Mouse (Mus musculus) midbrain, embryonic 16.5 days (tissue): ENCODE results near the gene Hamp. TPM values are rescaled to one million over a fixed set of nuclear protein-coding genes. Genes with fewer than 3 reads are reported as not detected.
"Not testable (repeated sequence)": the region's sequence is repeated elsewhere in the genome, so short reads cannot be mapped to it uniquely, and the experiment has no call there.

Experiments used
- ATAC-seq: fragments of 200-750 bp; cut with Nextera tagmentation; 2 replicates; pipeline ENCODE4 v1.8.0; 2017; ENCODE audit warnings: moderate TSS enrichment
- H3K27ac ChIP-seq: fragments of 300-500 bp; sonication (generic); 2 replicates; pipeline ENCODE4 v1.5.1; 2014; ENCODE audit warnings: mild to moderate bottlenecking, low read length, mixed read lengths
- H3K27me3 ChIP-seq: fragments of 300-500 bp; sonication (generic); 2 replicates; pipeline ENCODE4 v1.6.1; 2014; ENCODE audit warnings: low read depth, low read length, mixed read lengths; ENCODE audit not compliant: control insufficient read depth, insufficient read depth
- H3K36me3 ChIP-seq: fragments of 300-500 bp; sonication (generic); 2 replicates; pipeline ENCODE4 v1.6.1; 2014; ENCODE audit warnings: mild to moderate bottlenecking, low read length, moderate library complexity, mixed read lengths; ENCODE audit not compliant: control insufficient read depth, insufficient read depth
- H3K4me1 ChIP-seq: fragments of 300-500 bp; sonication (generic); 2 replicates; pipeline ENCODE4 v1.6.1; 2014; ENCODE audit warnings: mild to moderate bottlenecking, low read length, mixed read lengths; ENCODE audit not compliant: control insufficient read depth, insufficient read depth
- H3K4me2 ChIP-seq: fragments of 300-500 bp; sonication (generic); 2 replicates; pipeline ENCODE4 v1.6.1; 2014; ENCODE audit warnings: mild to moderate bottlenecking, low read length, mixed read lengths
- H3K4me3 ChIP-seq: fragments of 300-500 bp; sonication (generic); 2 replicates; pipeline ENCODE4 v1.5.1; 2014; ENCODE audit warnings: low read depth, mild to moderate bottlenecking, low read length, moderate library complexity, mixed read lengths
- H3K9ac ChIP-seq: fragments of 300-500 bp; sonication (generic); 2 replicates; pipeline ENCODE4 v1.6.1; 2014; ENCODE audit warnings: low read depth, low read length, mixed read lengths
- H3K9me3 ChIP-seq: fragments of 300-500 bp; sonication (generic); replicated peaks from 2 replicates; pipeline ENCODE4 v1.6.1; 2014; ENCODE audit warnings: mild to moderate bottlenecking, low read length, mixed read lengths; ENCODE audit not compliant: control insufficient read depth, poor library complexity, severe bottlenecking
- WGBS: fragments of 180-500 bp; shearing (Covaris S2); extraction: QIAGEN DNeasy Blood & Tissue Kit; methylation state at CpG from one replicate; pipeline ENCODE4 v1.1.7; 2014; 5-methylcytosine and 5-hydroxymethylcytosine counted together
- polyA plus RNA-seq: library from polyadenylated mRNA; unstranded; fragments of >200 nt; fragmentation: Nextera tagmentation; extraction: Ambion mirVana; gene quantifications from 2 replicates; pipeline ENCODE4 v1.2.1, GENCODE M21; 2015

Hamp gene
- polyA plus RNA-seq, 1 experiment from 2014 or later = not detected

GRCm38 (mm10) chr7:30952441-30953265 lies 8.8 kb upstream of the Hamp start:
- H3K4me2 ChIP-seq = no peak overlapping the region
- ATAC-seq = no peak
- peaks cover 25% of the 10 kb centered on the region for H3K36me3 ChIP-seq
- H3K9ac ChIP-seq = no peak overlapping the region
- no peak overlapping the region for H3K27ac ChIP-seq
- H3K4me3 ChIP-seq = no peak overlapping the region
- 97% methylated on average over 16 of the region's 16 CpGs for WGBS
- H3K4me1 ChIP-seq = peaks cover 12% of the 10 kb centered on the region
- H3K9me3 ChIP-seq = no peaks in the 10 kb centered on the region
- no peaks in the 10 kb centered on the region for H3K27me3 ChIP-seq

DNA sequence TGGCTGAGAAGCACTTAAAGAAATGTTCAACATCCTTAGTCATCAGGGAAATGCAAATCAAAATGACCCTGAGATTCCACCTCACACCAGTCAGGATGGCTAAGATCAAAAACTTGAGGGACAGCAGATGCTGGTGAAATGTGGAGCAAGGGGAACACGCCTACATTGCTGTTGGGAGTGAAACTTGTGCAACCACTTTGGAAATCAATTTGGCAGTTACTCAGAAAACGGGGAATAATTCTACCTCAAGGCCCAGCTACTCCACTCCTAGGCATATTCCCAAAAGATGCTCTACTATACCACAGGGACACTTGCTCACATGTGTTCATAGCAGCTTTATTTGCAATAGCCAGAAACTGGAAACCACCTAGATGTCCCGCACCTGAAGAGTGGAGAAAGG lies 6.1 kb upstream of the Hamp start:
- H3K4me2 ChIP-seq, H3K9me3 ChIP-seq, H3K4me1 ChIP-seq, ATAC-seq, H3K4me3 ChIP-seq, H3K27me3 ChIP-seq, H3K9ac ChIP-seq, H3K27ac ChIP-seq: not testable (repeated sequence)
- peaks cover 23% of the 10 kb centered on the region for H3K36me3 ChIP-seq
- 97% methylated on average over 3 of the region's 3 CpGs for WGBS

- Histone ChIP-seq H3K4me2 (no peak overlapping the region), H3K9ac (no peak overlapping the region), H3K4me3 (no peak overlapping the region), H3K4me1 (no peaks in the 10 kb centered on the region), H3K27me3 (no peaks in the 10 kb centered on the region), H3K36me3 (peaks cover 2% of the 10 kb centered on the region), H3K9me3 (no peaks in the 10 kb centered on the region), H3K27ac (no peak overlapping the region)
- 0 out of 2 replicates have a peak, but pooled peaks have one; percentile 33 for ATAC-seq
- 94% methylated on average over 7 of the region's 7 CpGs for WGBS
Measured at GRCm38 (mm10) chr7:30945876-30946275, 2.0 kb upstream of the Hamp start.

GRCm38 (mm10) chr7:30945466-30945865 lies 1.6 kb upstream of the Hamp start:
- not testable (repeated sequence) for H3K9ac ChIP-seq, H3K27ac ChIP-seq, H3K4me1 ChIP-seq, H3K36me3 ChIP-seq, H3K9me3 ChIP-seq, H3K4me2 ChIP-seq, H3K4me3 ChIP-seq, H3K27me3 ChIP-seq
- 88% methylated on average over 7 of the region's 7 CpGs for WGBS
- ATAC-seq = 0 out of 2 replicates have a peak, but pooled peaks have one; percentile 23

DNA sequence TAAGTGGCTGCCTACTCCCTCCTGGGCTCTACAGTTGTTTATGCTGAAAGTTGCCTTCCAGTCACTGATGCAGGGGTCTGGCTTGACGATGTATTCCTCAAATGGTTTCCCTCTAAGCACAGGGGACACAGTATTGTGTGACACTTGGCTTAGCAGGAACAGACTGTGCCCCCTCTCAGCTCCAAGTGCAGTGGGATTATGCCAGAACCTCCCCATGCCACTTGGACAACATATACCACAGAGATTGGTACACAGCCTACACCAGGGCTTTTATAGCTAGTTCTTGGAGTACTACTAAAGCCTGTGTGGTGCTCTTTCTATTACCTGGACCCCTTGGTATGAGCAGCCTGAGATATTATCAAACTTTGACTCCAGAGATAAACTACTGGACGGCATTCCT lies 874 bp upstream of the Hamp start:
- not testable (repeated sequence) for H3K4me2 ChIP-seq, H3K9ac ChIP-seq, H3K4me1 ChIP-seq, H3K4me3 ChIP-seq, H3K27ac ChIP-seq, H3K27me3 ChIP-seq, ATAC-seq, H3K9me3 ChIP-seq, H3K36me3 ChIP-seq
- WGBS = 72% methylated on average over 2 of the region's 2 CpGs

DNA sequence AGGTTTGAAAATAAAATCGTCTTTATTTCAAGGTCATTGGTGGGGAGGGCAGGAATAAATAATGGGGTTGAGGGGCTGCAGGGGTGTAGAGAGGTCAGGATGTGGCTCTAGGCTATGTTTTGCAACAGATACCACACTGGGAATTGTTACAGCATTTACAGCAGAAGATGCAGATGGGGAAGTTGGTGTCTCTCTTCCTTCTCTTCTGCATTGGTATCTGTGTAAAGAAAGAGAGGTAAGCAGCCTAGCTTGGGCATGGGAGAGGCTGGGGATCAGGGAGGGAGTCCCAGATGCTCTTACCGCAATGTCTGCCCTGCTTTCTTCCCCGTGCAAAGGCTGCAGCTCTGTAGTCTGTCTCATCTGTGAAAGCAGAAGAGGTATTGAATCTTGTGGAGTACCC lies 1.5 kb downstream of the Hamp start:
- 60% methylated on average over 3 of the region's 3 CpGs for WGBS
- H3K27ac ChIP-seq, H3K9me3 ChIP-seq, ATAC-seq, H3K4me2 ChIP-seq, H3K4me3 ChIP-seq, H3K27me3 ChIP-seq, H3K9ac ChIP-seq, H3K4me1 ChIP-seq, H3K36me3 ChIP-seq: not testable (repeated sequence)

GRCm38 (mm10) chr7:30940070-30940469 lies 3.8 kb downstream of the Hamp start:
- not testable (repeated sequence) for ATAC-seq, H3K9me3 ChIP-seq, H3K4me2 ChIP-seq, H3K27ac ChIP-seq, H3K27me3 ChIP-seq, H3K36me3 ChIP-seq, H3K4me3 ChIP-seq, H3K4me1 ChIP-seq, H3K9ac ChIP-seq
- WGBS = 89% methylated on average over 1 of the region's 1 CpGs

GRCm38 (mm10) chr7:30935422-30936099 lies 8.3 kb downstream of the Hamp start:
- not testable (repeated sequence) for ATAC-seq

GRCm38 (mm10) chr7:30924581-30924980 lies 19.3 kb downstream of the Hamp start, which contains the start of gene Hamp2:
Hamp2 (minus strand) TSS chr7:30924681.
- not testable (repeated sequence) for ATAC-seq, H3K9ac ChIP-seq

More at GRCm38 (mm10) chr7:30935422-30936099, 8.3 kb downstream of the Hamp start:
- not testable (repeated sequence) for H3K4me3 ChIP-seq, H3K27ac ChIP-seq, H3K9ac ChIP-seq, H3K4me2 ChIP-seq, H3K4me1 ChIP-seq, H3K9me3 ChIP-seq, H3K27me3 ChIP-seq, H3K36me3 ChIP-seq
- WGBS = 81% methylated on average over 6 of the region's 6 CpGs

More at GRCm38 (mm10) chr7:30924581-30924980, 19.3 kb downstream of the Hamp start, which contains the start of gene Hamp2:
- not testable (repeated sequence) for H3K36me3 ChIP-seq, H3K27ac ChIP-seq, H3K9me3 ChIP-seq, H3K27me3 ChIP-seq, H3K4me2 ChIP-seq, H3K4me3 ChIP-seq, H3K4me1 ChIP-seq
- 83% methylated on average over 2 of the region's 2 CpGs for WGBS
